Mouse (Mus musculus) embryonic facial prominence, embryonic 10.5 days (tissue): Measurements from ENCODE around the gene Ppp1r2. TPM values are rescaled to one million over a fixed set of nuclear protein-coding genes. Genes with fewer than 3 reads are reported as not detected.

Experiments used
- DNase-seq: peaks from one replicate; pipeline ENCODE4 v3.0.0-alpha.2; 2017; ENCODE audit warnings: low spot score
- H3K27ac ChIP-seq: fragments of 300-500 bp; sonication (generic); replicated peaks from 2 replicates; pipeline ENCODE4 v1.5.1; 2016; ENCODE audit warnings: mild to moderate bottlenecking
- H3K27me3 ChIP-seq: fragments of 300-500 bp; sonication (generic); replicated peaks from 2 replicates; pipeline ENCODE4 v1.6.1; 2016; ENCODE audit warnings: low read depth, mild to moderate bottlenecking; ENCODE audit not compliant: poor library complexity, severe bottlenecking
- H3K36me3 ChIP-seq: fragments of 300-500 bp; sonication (generic); replicated peaks from 2 replicates; pipeline ENCODE4 v1.6.1; 2016; ENCODE audit warnings: mild to moderate bottlenecking, moderate library complexity
- H3K4me1 ChIP-seq: fragments of 300-500 bp; sonication (generic); 2 replicates; pipeline ENCODE4 v1.6.1; 2016
- H3K4me3 ChIP-seq: fragments of 300-500 bp; sonication (generic); 2 replicates; pipeline ENCODE4 v1.5.1; 2016; ENCODE audit warnings: mild to moderate bottlenecking, moderate library complexity
- H3K9me3 ChIP-seq: fragments of 300-500 bp; sonication (generic); 2 replicates; pipeline ENCODE4 v1.6.1; 2016; ENCODE audit warnings: mild to moderate bottlenecking
- WGBS: fragments of 180-500 bp; shearing (Covaris S2); methylation state at CpG from one replicate; pipeline ENCODE4 v1.1.7; 2016; 5-methylcytosine and 5-hydroxymethylcytosine counted together
- polyA plus RNA-seq: library from polyadenylated mRNA; unstranded; fragments of >200 nt; fragmentation: Nextera tagmentation; extraction: Ambion mirVana; gene quantifications from 2 replicates; pipeline ENCODE4 v1.2.1, GENCODE M21; 2016

Gene Ppp1r2
- polyA plus RNA-seq, 1 experiment from 2014 or later, result 91.8 TPM

DNA sequence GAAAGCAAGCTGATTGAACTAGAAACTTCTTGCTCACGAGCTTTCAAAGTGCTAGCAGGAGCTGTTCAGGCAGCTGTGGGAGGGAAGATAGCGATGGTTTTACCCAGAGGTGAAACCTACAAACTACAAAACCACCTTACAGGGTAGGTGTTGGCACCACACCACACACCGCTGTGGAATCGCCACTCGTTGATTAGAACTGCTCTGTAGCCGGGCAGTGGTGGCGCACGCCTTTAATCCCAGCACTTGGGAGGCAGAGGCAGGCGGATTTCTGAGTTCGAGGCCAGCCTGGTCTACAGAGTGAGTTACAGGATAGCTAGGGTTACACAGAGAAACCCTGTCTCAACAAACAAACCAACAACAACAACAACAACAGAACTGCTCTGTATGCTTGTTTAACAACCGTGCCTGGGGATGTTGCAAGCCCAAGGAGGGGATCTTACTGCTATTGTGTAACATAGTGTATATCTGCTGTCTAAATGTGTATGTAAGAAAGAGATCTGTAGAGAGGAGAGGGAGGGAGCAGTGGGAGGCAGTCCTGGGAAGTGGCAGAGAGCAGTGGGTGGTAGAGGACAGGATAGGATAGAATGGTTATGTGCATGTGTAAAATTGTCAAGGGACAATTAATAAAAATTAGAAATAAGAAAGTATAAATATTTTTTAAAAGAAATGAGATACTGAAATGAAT lies 11.9 kb upstream of the Ppp1r2 start:
- H3K4me3 ChIP-seq, result no peak overlapping the region
- no peaks in the 10 kb centered on the region for H3K4me1 ChIP-seq
- no peaks in the 10 kb centered on the region for H3K9me3 ChIP-seq
- no peak for DNase-seq
- H3K27me3 ChIP-seq, result no peaks in the 10 kb centered on the region
- no peak overlapping the region for H3K27ac ChIP-seq
- WGBS, result 91% methylated on average over 11 of the region's 11 CpGs
- no peaks in the 10 kb centered on the region for H3K36me3 ChIP-seq

DNA sequence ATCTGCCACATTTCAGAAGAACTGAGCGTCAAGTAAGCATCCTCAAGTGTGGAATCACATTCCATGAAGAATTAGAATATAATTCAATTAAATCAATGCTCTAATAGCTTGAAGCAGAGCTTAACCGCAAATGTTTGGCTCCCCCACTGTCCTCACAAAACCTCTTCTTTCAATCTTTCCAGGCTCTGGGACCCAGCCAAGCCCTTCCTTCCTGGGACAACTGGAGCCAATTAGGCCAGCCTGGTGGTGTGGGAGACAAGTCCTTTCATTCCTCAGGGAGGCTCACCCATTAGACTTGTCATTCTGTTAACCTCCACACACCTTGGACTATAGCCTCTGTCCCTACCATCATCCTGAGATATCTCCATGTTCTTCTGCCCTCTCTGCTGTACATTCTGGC lies 6.9 kb upstream of the Ppp1r2 start:
- no peak for DNase-seq
- no peak overlapping the region for H3K4me3 ChIP-seq
- H3K27me3 ChIP-seq, result no peaks in the 10 kb centered on the region
- no peaks in the 10 kb centered on the region for H3K9me3 ChIP-seq
- WGBS, result 80% methylated on average over 2 of the region's 2 CpGs
- H3K4me1 ChIP-seq, result no peaks in the 10 kb centered on the region
- no peak overlapping the region for H3K27ac ChIP-seq
- no peaks in the 10 kb centered on the region for H3K36me3 ChIP-seq

DNA sequence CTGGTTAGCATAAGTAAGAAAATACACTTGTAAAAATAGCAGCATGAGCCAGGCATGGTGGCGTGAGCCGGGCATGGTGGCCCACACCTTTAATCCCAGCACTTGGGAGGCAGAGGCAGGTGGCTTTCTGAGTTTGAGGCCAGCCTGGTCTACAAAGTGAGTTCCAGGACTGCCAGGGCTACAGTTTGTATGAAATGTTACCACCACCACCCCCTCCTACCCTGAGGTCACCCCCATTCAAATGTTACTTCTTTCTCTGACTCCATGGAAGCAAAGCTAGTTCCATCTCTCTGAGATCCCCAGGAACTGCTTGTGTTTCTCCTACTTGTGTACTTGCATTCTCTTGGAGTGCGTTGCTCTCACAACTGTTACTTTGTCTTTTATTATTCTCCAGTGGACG lies 5.1 kb upstream of the Ppp1r2 start:
- 93% methylated on average over 4 of the region's 4 CpGs for WGBS
- H3K36me3 ChIP-seq, result no peaks in the 10 kb centered on the region
- no peak overlapping the region for H3K4me3 ChIP-seq
- no peak for DNase-seq
- H3K27ac ChIP-seq, result no peak overlapping the region
- no peaks in the 10 kb centered on the region for H3K9me3 ChIP-seq
- peaks cover 8% of the 10 kb centered on the region for H3K4me1 ChIP-seq
- no peaks in the 10 kb centered on the region for H3K27me3 ChIP-seq

DNA sequence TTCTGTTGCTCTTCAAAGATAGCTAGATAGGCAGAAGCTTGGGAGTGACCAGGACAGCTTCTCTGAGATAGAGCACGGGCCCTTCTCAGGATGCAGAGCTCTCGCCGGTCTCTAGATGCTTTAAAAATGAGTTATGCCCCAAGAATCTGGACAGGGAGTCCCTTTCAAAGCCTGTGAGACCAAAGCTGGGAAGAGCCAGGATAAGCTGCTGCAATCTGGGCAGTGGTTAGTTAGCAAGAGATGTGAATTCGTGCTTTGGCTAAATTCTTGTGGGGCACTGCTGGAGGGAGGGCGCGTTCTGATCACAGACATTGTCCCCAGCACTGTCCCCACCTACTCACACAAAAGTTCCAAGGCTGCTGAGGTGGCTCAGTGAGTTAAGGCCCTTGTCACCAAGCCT lies 3.5 kb upstream of the Ppp1r2 start:
- no peaks in the 10 kb centered on the region for H3K9me3 ChIP-seq
- WGBS, result 74% methylated on average over 6 of the region's 6 CpGs

DNA sequence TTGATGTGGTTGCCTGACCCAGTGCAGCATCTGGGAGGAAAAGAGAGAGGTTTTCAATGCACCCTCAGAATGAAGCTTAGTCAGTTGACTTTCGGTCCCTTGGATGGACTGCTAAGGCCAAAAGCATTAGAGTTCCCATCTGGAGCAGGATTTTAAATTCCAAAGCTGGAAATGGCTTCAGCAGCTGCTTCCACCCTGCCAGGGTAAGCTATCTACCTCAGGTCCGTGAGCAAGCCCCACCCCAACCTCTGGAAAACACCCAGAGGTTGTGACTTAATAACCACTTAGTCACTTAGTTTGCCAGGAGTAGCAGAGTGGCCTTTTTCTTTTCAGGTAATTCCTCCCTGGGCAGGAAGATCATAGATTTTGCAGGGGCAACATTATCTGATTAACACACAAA lies 3.0 kb upstream of the Ppp1r2 start:
- H3K4me3 ChIP-seq, result no peak overlapping the region
- no peaks in the 10 kb centered on the region for H3K9me3 ChIP-seq
- no peaks in the 10 kb centered on the region for H3K27me3 ChIP-seq
- H3K27ac ChIP-seq, result no peak overlapping the region
- WGBS, result 73% methylated on average over 2 of the region's 2 CpGs
- no peaks in the 10 kb centered on the region for H3K36me3 ChIP-seq
- no peak for DNase-seq
- H3K4me1 ChIP-seq, result peaks cover 16% of the 10 kb centered on the region

More for the DNA sequence above, 3.5 kb upstream of the Ppp1r2 start:
- no peak overlapping the region for H3K4me3 ChIP-seq
- H3K4me1 ChIP-seq, result peaks cover 11% of the 10 kb centered on the region
- H3K36me3 ChIP-seq, result no peaks in the 10 kb centered on the region
- DNase-seq, result no peak
- H3K27me3 ChIP-seq, result no peaks in the 10 kb centered on the region
- no peak overlapping the region for H3K27ac ChIP-seq

DNA sequence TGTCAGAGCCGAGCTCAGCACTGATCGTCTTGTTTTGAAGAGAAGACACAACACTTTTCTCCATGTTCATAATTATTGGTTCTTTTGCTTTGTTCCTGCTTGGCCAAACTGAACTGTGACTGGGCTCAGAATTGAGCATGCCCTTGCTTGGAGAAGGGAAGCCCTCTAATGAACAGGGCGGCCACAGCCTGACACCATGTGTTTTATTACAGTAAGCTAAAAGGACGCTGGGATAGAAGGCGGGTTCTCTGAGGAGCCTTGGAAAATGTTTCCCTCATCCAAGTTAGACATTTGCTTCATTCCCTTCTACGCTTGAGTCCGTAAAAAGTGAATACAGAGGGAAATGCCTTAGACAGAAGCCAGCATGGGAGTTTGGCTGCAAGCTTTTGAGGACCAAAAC lies 1.9 kb upstream of the Ppp1r2 start:
- WGBS, result 86% methylated on average over 7 of the region's 7 CpGs
- DNase-seq, result no peak
- no peaks in the 10 kb centered on the region for H3K27me3 ChIP-seq
- H3K4me3 ChIP-seq, result no peak overlapping the region
- H3K4me1 ChIP-seq, result peaks cover 23% of the 10 kb centered on the region
- no peaks in the 10 kb centered on the region for H3K9me3 ChIP-seq
- peaks cover 8% of the 10 kb centered on the region; the same call in 1 of the 2 replicates for H3K36me3 ChIP-seq
- no peak overlapping the region for H3K27ac ChIP-seq

DNA sequence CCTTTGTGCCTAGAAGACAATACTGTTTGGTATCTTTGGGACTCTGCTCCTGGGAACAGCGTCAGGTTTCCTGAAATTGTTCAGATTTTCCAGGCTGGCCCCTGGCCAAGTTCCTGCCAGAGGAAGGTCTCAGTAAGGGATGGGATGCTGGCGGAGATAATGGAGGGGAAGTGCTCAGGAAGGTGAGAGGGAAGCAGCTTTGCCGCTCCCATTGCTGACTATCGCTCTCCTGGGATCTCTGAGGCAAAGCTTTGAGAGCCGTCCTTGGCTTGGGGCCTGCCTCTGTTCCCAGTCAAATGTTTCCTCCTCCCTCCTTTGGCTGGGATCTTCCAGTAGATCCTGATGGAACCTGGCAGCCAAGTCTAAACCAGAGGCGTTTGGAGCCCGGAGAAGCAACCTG lies 1.5 kb upstream of the Ppp1r2 start:
- H3K4me1 ChIP-seq, result peaks cover 23% of the 10 kb centered on the region
- WGBS, result 72% methylated on average over 7 of the region's 7 CpGs

DNA sequence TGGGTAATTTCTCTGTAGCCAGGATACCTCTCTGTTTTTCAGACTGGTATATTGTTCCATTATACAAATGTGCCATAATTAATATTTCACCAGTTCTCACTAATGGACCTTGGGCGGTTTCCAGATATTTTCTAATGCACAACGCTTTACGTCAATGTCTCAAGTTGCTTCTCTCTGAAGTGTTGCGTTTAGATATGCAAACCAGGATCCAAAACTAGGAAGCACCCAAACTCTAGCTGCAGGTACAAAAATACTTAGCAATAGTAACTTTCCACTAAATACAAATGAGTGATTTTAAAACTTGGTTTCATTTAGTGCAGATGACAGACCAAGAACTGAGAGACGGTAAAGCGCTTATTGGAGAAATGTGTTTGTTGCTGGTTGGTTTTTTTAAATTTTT lies 993 bp downstream of the Ppp1r2 start:
- Histone ChIP-seq H3K9me3 (no peaks in the 10 kb centered on the region), H3K27ac (peak overlapping the region; percentile 98), H3K36me3 (peaks cover 27% of the 10 kb centered on the region), H3K27me3 (no peaks in the 10 kb centered on the region), H3K4me1 (peaks cover 26% of the 10 kb centered on the region), H3K4me3 (peak overlapping the region; percentile 83)
- DNase-seq, result no peak
- 10% methylated on average over 6 of the region's 6 CpGs for WGBS

More for the DNA sequence above, 1.5 kb upstream of the Ppp1r2 start:
- Histone ChIP-seq H3K27me3 (no peaks in the 10 kb centered on the region), H3K36me3 (peaks cover 12% of the 10 kb centered on the region), H3K9me3 (no peaks in the 10 kb centered on the region), H3K27ac (no peak overlapping the region), H3K4me3 (no peak overlapping the region)
- no peak for DNase-seq

DNA sequence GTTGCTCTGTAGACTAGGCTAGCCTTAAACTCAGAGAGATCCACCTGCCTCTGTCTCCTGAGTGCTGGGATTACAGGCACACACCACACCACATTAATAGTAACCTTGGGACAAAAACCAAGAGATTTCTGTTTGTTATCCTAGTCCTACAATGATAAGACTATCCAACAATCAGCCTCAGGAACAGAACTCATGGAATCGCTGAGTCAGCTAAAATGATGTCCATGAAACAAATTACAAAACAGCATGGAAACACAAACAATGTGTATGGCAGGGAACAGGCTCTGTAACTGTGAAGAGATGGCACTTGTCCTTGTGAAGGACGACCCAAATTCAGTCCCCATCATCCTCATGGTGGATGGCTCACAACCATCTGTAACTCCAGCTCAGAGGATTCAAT lies 8.4 kb downstream of the Ppp1r2 start:
- no peak overlapping the region for H3K4me3 ChIP-seq
- H3K27me3 ChIP-seq, result no peaks in the 10 kb centered on the region
- WGBS, result 90% methylated on average over 2 of the region's 2 CpGs
- no peaks in the 10 kb centered on the region for H3K9me3 ChIP-seq
- DNase-seq, result no peak
- H3K27ac ChIP-seq, result no peak overlapping the region
- peaks cover 64% of the 10 kb centered on the region for H3K36me3 ChIP-seq
- H3K4me1 ChIP-seq, result 0 out of 2 replicates have a peak, but pooled peaks cover 4% of the 10 kb centered on the region

DNA sequence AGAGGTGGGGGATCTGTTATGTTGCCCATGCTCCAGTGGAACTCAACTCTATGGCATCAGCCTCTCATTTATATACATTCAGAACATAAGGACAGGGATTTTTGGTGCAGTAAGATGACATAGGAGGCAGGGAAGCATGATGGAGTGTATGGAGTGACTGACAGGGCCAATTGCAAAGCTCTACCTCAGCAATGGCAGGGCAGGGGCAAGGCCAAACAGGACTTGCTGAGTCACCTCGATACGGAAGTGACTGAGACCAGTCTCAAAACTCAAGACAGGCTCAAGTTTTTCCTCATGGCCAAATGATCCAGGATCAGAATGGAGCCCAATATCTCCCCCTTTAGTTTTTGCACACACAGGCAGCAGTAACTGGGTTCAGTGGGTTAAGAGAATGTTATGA lies 18.9 kb downstream of the Ppp1r2 start:
- Histone ChIP-seq H3K27ac (no peak overlapping the region), H3K4me1 (no peaks in the 10 kb centered on the region), H3K9me3 (no peaks in the 10 kb centered on the region), H3K4me3 (no peak overlapping the region), H3K36me3 (peaks cover 81% of the 10 kb centered on the region), H3K27me3 (no peaks in the 10 kb centered on the region)
- DNase-seq, result no peak
- WGBS, result 93% methylated on average over 2 of the region's 2 CpGs

DNA sequence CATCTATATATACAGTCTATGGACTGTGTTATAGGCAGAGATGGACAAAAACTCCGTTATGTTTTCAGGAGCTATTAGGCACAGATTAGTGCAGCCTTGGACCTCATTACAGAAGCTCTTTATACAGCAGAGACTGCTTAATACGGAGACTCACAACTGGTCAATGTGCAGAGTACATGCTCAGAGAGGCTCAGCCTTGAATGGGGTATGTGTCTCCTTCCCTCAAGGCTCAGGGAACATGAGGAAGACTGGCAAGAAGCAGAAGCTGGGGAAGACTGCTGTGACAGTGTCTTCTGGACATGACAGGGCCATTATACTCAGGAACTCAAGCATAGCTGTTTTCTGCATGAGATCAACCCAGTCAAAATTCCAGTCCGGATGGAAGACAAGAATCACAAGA lies 19.4 kb downstream of the Ppp1r2 start:
- WGBS, result 80% methylated on average over 3 of the region's 3 CpGs
- H3K36me3 ChIP-seq, result peaks cover 77% of the 10 kb centered on the region

DNA sequence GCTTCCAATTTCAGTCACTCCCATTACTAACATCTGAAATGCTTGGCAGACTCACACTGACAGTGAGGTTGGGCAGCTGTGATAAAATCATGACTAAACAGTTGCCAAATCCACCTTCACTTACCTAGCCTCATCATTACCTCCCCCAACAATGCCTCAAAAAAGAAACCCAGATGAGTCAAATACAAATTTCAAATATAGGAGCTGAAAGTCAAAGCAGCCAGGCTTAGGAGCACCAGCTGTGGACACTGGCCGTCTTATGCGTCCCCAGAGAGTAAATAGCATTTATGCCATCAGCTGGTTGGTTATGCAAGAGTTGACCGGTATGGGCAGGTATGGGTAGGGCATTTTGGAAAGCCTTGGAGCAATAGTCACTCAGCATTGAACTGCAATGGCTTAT lies 25.7 kb downstream of the Ppp1r2 start:
- Histone ChIP-seq H3K9me3 (no peaks in the 10 kb centered on the region), H3K27me3 (no peaks in the 10 kb centered on the region), H3K4me1 (no peaks in the 10 kb centered on the region), H3K4me3 (no peak overlapping the region), H3K27ac (no peak overlapping the region), H3K36me3 (peaks cover 14% of the 10 kb centered on the region)
- no peak for DNase-seq
- WGBS, result 91% methylated on average over 3 of the region's 3 CpGs

More for the DNA sequence above, 19.4 kb downstream of the Ppp1r2 start:
- no peaks in the 10 kb centered on the region for H3K27me3 ChIP-seq
- H3K27ac ChIP-seq, result no peak overlapping the region
- no peak for DNase-seq
- no peak overlapping the region for H3K4me3 ChIP-seq
- H3K9me3 ChIP-seq, result no peaks in the 10 kb centered on the region
- H3K4me1 ChIP-seq, result no peaks in the 10 kb centered on the region

DNA sequence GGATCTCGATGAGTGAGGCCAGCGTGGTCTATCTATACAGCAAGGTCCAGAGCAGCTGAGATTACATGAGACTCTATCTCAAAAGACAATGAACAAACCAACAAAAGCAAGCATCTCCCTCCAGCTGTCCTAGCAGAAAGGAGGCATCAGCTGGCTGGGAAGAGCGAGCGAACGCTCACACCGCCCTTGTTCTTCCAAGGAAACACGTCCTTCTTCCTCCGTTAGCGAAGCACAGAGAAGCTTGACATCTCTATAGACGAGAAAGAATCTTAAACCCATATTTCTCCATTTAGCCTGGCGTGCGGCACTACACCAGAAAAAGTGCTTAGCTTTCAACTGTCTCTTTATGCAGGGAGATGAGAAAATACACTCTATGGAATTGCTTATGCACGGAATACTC lies 26.4 kb downstream of the Ppp1r2 start:
- DNase-seq, result no peak
- H3K36me3 ChIP-seq, result peaks cover 14% of the 10 kb centered on the region
- no peak overlapping the region for H3K4me3 ChIP-seq
- H3K27me3 ChIP-seq, result no peaks in the 10 kb centered on the region
- no peaks in the 10 kb centered on the region for H3K4me1 ChIP-seq
- H3K27ac ChIP-seq, result no peak overlapping the region
- WGBS, result 95% methylated on average over 13 of the region's 13 CpGs
- H3K9me3 ChIP-seq, result no peaks in the 10 kb centered on the region
